ENCODE assay signal across 12 mouse cellular contexts in genomic region chr4:41672522-41672963, GRCm38 (mm10). TPM values are rescaled to one million over a fixed set of nuclear protein-coding genes. Genes with fewer than 3 reads are reported as not detected.
DNase-seq lines count a peak whose midpoint lies in the region; ATAC-seq and TF ChIP-seq lines count a peak whose summit lies in the region.
"Had no signal": no experiment of that assay in that cellular context is flagged by ENCODE, and none has a peak within 500 bp of the region (broad histone marks: within the 10 kb centered on the region; RNA-seq: fewer than 3 reads in every experiment).

No protein-coding gene starts in this region.

- no peak for TF ChIP-seq CTCF in layer of hippocampus, adult 2 months (conservative IDR thresholded peaks at IDR 0.05)
- TF ChIP-seq CTCF in intestine, postnatal 0 days (IDR thresholded peaks at IDR 0.05; ENCODE audit: low read depth), result no peak
- TF ChIP-seq CTCF in heart, adult 2 months (IDR thresholded peaks at IDR 0.05), result no peak

- no peaks in the 10 kb centered on the region for H3K9me3 ChIP-seq in intestine, postnatal 0 days (ENCODE audit: control insufficient read depth)

- no peak overlapping the region for H3K4me2 ChIP-seq in intestine, postnatal 0 days (replicated peaks; ENCODE audit: low read depth)

- no peak overlapping the region for H3K9ac ChIP-seq in intestine, postnatal 0 days (ENCODE audit: low read depth, low read length)
- H3K9ac ChIP-seq in heart, adult 2 months (ENCODE audit: low read depth, low read length), result no peak overlapping the region
- H3K9ac ChIP-seq: liver, embryonic 14.5 days had no signal

- peak; percentile 51 for DNase-seq in cerebellum, adult 11-12 months
- no peak for DNase-seq in cerebellum, adult 11 months
- no peak for DNase-seq in layer of hippocampus, adult 2 months (ENCODE audit: low spot score in 2 of 2)
- DNase-seq in layer of hippocampus, postnatal 25 days (ENCODE audit: extremely low spot score in 1 of 2, low spot score in 1 of 2), result no peak
- peak; percentile 75 for DNase-seq in retina, postnatal 1 day
- DNase-seq in natural killer cell, adult 2 months (ENCODE audit: low spot score in 2 of 2), result no peak
- DNase-seq in heart, adult 2 months, result no peak
- DNase-seq: adrenal gland, postnatal 25 days; kidney, adult 2 months had no signal

- WGBS in intestine, postnatal 0 days, result 32% methylated on average over 8 of the region's 8 CpGs
- 40% methylated on average over 8 of the region's 8 CpGs for WGBS in heart, adult 2 months

- no peak overlapping the region for H3K4me3 ChIP-seq in layer of hippocampus, adult 2 months
- no peak overlapping the region for H3K4me3 ChIP-seq in intestine, postnatal 0 days (ENCODE audit: low read depth, low read length)
- H3K4me3 ChIP-seq in heart, adult 2 months, result no peak overlapping the region

- no peaks in the 10 kb centered on the region for H3K27me3 ChIP-seq in intestine, postnatal 0 days (replicated peaks; ENCODE audit: control insufficient read depth, insufficient read depth, low read length)
- H3K27me3 ChIP-seq in heart, adult 2 months (ENCODE audit: control insufficient read depth, insufficient read depth, low read length), result no peaks in the 10 kb centered on the region

- intact Hi-C loops in heart, adult 2 months (cut with DNase I), result no loop called here

- no peak for TF ChIP-seq EP300 in heart, adult 2 months (IDR thresholded peaks at IDR 0.05; ENCODE audit: insufficient read depth, low read depth, low read length)

- no peak for ATAC-seq in intestine, postnatal 0 days

- no peak for TF ChIP-seq POLR2A in heart, adult 2 months (IDR thresholded peaks at IDR 0.05; ENCODE audit: insufficient read depth, low read depth, low read length)

- peak overlapping the region; percentile 48; the same call in 1 of the 2 replicates for H3K27ac ChIP-seq in layer of hippocampus, adult 2 months
- H3K27ac ChIP-seq in intestine, postnatal 0 days (ENCODE audit: low read depth, low read length), result 0 out of 2 replicates have a peak overlapping the region, but pooled peaks have one; percentile 21
- no peak overlapping the region for H3K27ac ChIP-seq in heart, adult 2 months
- H3K27ac ChIP-seq: liver, embryonic 14.5 days had no signal

- no peaks in the 10 kb centered on the region for H3K4me1 ChIP-seq in intestine, postnatal 0 days (replicated peaks; ENCODE audit: control insufficient read depth, insufficient read depth, low read length)
- no peaks in the 10 kb centered on the region for H3K4me1 ChIP-seq in heart, adult 2 months (ENCODE audit: control insufficient read depth, insufficient read depth, low read length)

- no peaks in the 10 kb centered on the region for H3K79me2 ChIP-seq in heart, adult 2 months (replicated peaks; ENCODE audit: control insufficient read depth, insufficient read depth, low read length)

- H3K36me3 ChIP-seq in intestine, postnatal 0 days (ENCODE audit: control insufficient read depth, insufficient read depth), result no peaks in the 10 kb centered on the region
- H3K36me3 ChIP-seq in heart, adult 2 months (ENCODE audit: control insufficient read depth, insufficient read depth, low read length), result no peaks in the 10 kb centered on the region

RNA-seq across cellular contexts. Expression of gene Cntfr, which starts 24.3 kb away (rescaled TPM):
- total RNA-seq in layer of hippocampus, adult 2 months (2021), result 10 to 100 TPM; 96.5 to 98.8 TPM
- 10 to 100 TPM; 89.6 to 96.1 TPM for total RNA-seq in layer of hippocampus, postnatal 25 days (2021)
- 1.9 and 2.8 TPM in 2 replicates for polyA plus RNA-seq in intestine, postnatal 0 days (2015; fragmentation: Nextera tagmentation; extraction: Ambion mirVana)
- 1 to 10 TPM; 4.1 to 5.4 TPM for total RNA-seq in heart, adult 2 months (2021)
- polyA plus RNA-seq in heart, adult 2 months (2012; rRNA removed), result 8.5 and 11.4 TPM in 2 replicates
- total RNA-seq: common myeloid progenitor, adult 5-6 weeks had no signal

RNA-seq across cellular contexts. Expression of gene Il11ra1, which starts 27.2 kb away (rescaled TPM):
- total RNA-seq in layer of hippocampus, adult 2 months (2021), result 10 to 100 TPM; 39.1 to 43.3 TPM
- total RNA-seq in layer of hippocampus, postnatal 25 days (2021), result 10 to 100 TPM; 40.0 to 44.8 TPM
- polyA plus RNA-seq in intestine, postnatal 0 days (2015; fragmentation: Nextera tagmentation; extraction: Ambion mirVana), result 63.8 and 63.9 TPM in 2 replicates
- 10 to 100 TPM; 88.2 to 99.3 TPM for total RNA-seq in heart, adult 2 months (2021)
- polyA plus RNA-seq in heart, adult 2 months (2012; rRNA removed), result 79.9 and 108 TPM in 2 replicates

RNA-seq across cellular contexts. Expression of gene Enho, which starts 32.4 kb away (rescaled TPM):
- 10 to 100 TPM; 59.7 to 62.0 TPM for total RNA-seq in layer of hippocampus, adult 2 months (2021)
- 10 to 100 TPM; 62.1 to 66.9 TPM for total RNA-seq in layer of hippocampus, postnatal 25 days (2021)
- 8.5 and 8.6 TPM in 2 replicates for polyA plus RNA-seq in intestine, postnatal 0 days (2015; fragmentation: Nextera tagmentation; extraction: Ambion mirVana)
- 1 to 10 TPM; 8.1 to 8.3 TPM for total RNA-seq in heart, adult 2 months (2021)
- polyA plus RNA-seq in heart, adult 2 months (2012; rRNA removed), result 20.4 and 22.3 TPM in 2 replicates
- total RNA-seq: common myeloid progenitor, adult 5-6 weeks had no signal

RNA-seq across cellular contexts. Expression of gene Rpp25l, which starts 40.8 kb away (rescaled TPM):
- total RNA-seq in layer of hippocampus, adult 2 months (2021), result 10 to 100 TPM; 29.4 to 31.0 TPM
- 10 to 100 TPM; 27.7 to 33.6 TPM for total RNA-seq in layer of hippocampus, postnatal 25 days (2021)
- polyA plus RNA-seq in intestine, postnatal 0 days (2015; fragmentation: Nextera tagmentation; extraction: Ambion mirVana), result 47.4 and 51.3 TPM in 2 replicates
- 10 to 100 TPM; 30.1 to 32.3 TPM for total RNA-seq in heart, adult 2 months (2021)
- 33.2 and 33.8 TPM in 2 replicates for polyA plus RNA-seq in heart, adult 2 months (2012; rRNA removed)

RNA-seq across cellular contexts. Expression of gene Dctn3, which starts 50.4 kb away (rescaled TPM):
- 100 to 1,000 TPM; 136 to 153 TPM for total RNA-seq in layer of hippocampus, adult 2 months (2021)
- 100 to 1,000 TPM; 149 to 172 TPM for total RNA-seq in layer of hippocampus, postnatal 25 days (2021)
- 127 and 144 TPM in 2 replicates for polyA plus RNA-seq in intestine, postnatal 0 days (2015; fragmentation: Nextera tagmentation; extraction: Ambion mirVana)
- 10 to 100 TPM; 68.4 to 75.7 TPM for total RNA-seq in heart, adult 2 months (2021)
- polyA plus RNA-seq in heart, adult 2 months (2012; rRNA removed), result 49.1 and 54.3 TPM in 2 replicates

Comparison
In these comparisons a context has a peak if more than half of its experiments do, and no peak if none do; other contexts are left out.
1. DNase-seq: peak in cerebellum, adult 11-12 months (single experiment) and retina, postnatal 1 day (single experiment); none in cerebellum, adult 11 months (single experiment), layer of hippocampus, adult 2 months (0 of 2), layer of hippocampus, postnatal 25 days (0 of 2), natural killer cell, adult 2 months (0 of 2) and heart, adult 2 months (0 of 2).
2. RNA of gene Cntfr, which starts 24.3 kb away (total RNA-seq): 96.5 to 98.8 TPM in layer of hippocampus, adult 2 months and 89.6 to 96.1 TPM in layer of hippocampus, postnatal 25 days; 4.1 to 5.4 TPM in heart, adult 2 months; every median in the first group is over 10 times any median in the second.
3. RNA of gene Enho, which starts 32.4 kb away (total RNA-seq): 62.1 to 66.9 TPM in layer of hippocampus, postnatal 25 days and 59.7 to 62.0 TPM in layer of hippocampus, adult 2 months; 8.1 to 8.3 TPM in heart, adult 2 months; every median in the first group is over 4 times any median in the second.